Mouse (Mus musculus): ENCODE results near the gene Sgms1. TPM values are rescaled to one million over a fixed set of nuclear protein-coding genes. Genes with fewer than 3 reads are reported as not detected.

Gene Sgms1
- polyA plus RNA-seq, 1 experiment from 2014 or later, result 36.7 TPM

DNA sequence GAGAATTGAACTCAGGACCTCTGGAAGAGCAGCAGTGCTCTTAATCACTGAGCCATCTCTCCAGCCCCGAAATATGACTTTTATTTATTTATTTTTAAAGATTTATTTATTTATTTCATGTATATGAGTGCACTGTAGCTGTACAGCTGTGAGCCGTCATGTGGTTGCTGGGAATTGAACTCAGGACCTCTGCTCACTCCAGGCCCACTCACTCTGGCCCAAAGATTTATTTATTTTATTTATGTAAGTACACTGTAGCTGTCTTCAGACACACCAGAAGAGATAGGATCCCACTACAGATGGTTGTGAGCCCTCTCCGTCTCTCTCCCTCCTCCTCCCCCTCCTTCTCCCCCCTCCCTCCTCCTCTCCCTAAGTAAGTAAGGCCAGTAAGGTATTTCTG, 101.7 kb downstream of the Sgms1 start:
- Histone ChIP-seq H3K9me3 (replicated peaks) (no peaks in the 10 kb centered on the region), H3K36me3 (no peaks in the 10 kb centered on the region), H3K27ac (no peak overlapping the region), H3K4me1 (replicated peaks) (peaks cover 20% of the 10 kb centered on the region), H3K27me3 (no peaks in the 10 kb centered on the region), H3K9ac (no peak overlapping the region), H3K4me3 (no peak overlapping the region), H3K4me2 (no peak overlapping the region)
- ATAC-seq (replicated peaks; ENCODE audit: insufficient number of reproducible peaks, insufficient read depth, low FRiP score, low read depth), result no peak
- 80% methylated on average over 3 of the region's 3 CpGs for WGBS

DNA sequence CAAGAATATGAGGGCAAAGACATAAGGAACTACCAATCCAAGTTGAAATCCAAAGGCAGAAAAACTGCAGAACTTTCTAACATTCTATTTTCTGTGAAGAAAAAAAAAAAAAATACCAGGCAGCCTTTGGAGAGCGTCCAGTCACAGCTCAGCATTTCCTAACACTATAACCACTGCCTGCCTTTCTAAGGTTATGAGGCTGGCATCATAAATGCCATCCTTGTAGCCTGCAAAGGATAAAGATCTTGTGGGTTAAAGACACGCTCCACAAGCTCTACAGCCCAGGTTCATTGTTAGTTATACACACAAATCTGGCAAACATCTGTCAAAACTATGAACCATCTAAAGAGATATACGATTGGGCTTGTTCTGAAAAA, 104.1 kb downstream of the Sgms1 start:
- Histone ChIP-seq H3K36me3 (no peaks in the 10 kb centered on the region), H3K4me2 (no peak overlapping the region), H3K4me1 (replicated peaks) (peaks cover 17% of the 10 kb centered on the region; the same call in 1 of the 2 replicates), H3K27me3 (no peaks in the 10 kb centered on the region), H3K4me3 (no peak overlapping the region), H3K9ac (no peak overlapping the region), H3K9me3 (replicated peaks) (no peaks in the 10 kb centered on the region), H3K27ac (no peak overlapping the region)
- WGBS, result 80% methylated on average over 3 of the region's 3 CpGs
- no peak for ATAC-seq (replicated peaks; ENCODE audit: insufficient number of reproducible peaks, insufficient read depth, low FRiP score, low read depth)

DNA sequence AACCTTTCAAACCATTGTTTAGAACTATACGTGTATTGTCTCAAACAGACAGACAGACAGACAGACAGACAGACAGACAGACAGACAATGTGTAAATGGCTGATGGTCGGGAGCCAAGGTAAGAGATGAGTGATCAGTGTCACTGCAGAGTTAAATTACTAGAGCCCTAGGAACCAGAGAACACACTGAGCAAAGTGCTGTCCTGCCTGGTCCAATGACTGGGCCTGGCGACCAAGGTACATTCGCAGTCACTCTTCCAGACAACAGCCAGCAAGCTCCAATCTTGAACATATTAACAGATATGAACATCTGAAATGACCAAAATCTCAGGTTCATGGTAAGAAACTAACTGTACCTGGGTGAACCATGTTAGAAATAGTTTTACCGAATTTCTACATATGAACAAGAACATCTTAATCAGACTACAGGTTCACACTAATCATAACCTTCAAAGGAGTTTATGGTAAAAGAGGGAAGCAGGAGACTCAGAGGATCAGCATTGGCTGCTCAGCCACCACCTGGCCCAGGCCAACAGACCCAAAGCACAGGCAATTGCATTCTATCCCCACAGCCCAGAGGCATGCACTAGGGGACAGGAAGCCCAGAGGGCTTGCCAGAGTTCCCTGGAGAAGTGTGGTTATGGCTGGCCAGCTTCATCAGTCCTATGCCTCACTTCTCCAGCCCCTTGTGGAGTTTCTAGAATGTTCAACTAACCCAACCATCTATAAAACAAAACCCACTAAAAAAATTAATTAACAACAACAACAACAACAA, 104.6 kb downstream of the Sgms1 start:
- Histone ChIP-seq H3K27me3 (no peaks in the 10 kb centered on the region), H3K9ac (no peak overlapping the region), H3K9me3 (replicated peaks) (no peaks in the 10 kb centered on the region), H3K4me1 (replicated peaks) (peaks cover 19% of the 10 kb centered on the region), H3K4me2 (no peak overlapping the region), H3K4me3 (no peak overlapping the region), H3K27ac (no peak overlapping the region), H3K36me3 (no peaks in the 10 kb centered on the region)
- 91% methylated on average over 5 of the region's 5 CpGs for WGBS
- ATAC-seq (replicated peaks; ENCODE audit: insufficient number of reproducible peaks, insufficient read depth, low FRiP score, low read depth), result no peak

GRCm38 (mm10) chr19:32281917-32282316, 107.6 kb downstream of the Sgms1 start:
- no peak overlapping the region for H3K4me2 ChIP-seq
- no peak overlapping the region for H3K4me3 ChIP-seq
- peaks cover 26% of the 10 kb centered on the region for H3K4me1 ChIP-seq (replicated peaks)
- no peak overlapping the region for H3K9ac ChIP-seq
- no peaks in the 10 kb centered on the region for H3K27me3 ChIP-seq
- H3K9me3 ChIP-seq (replicated peaks), result no peaks in the 10 kb centered on the region
- no peak for ATAC-seq (replicated peaks; ENCODE audit: insufficient number of reproducible peaks, insufficient read depth, low FRiP score, low read depth)
- 70% methylated on average over 4 of the region's 4 CpGs for WGBS
- no peaks in the 10 kb centered on the region for H3K36me3 ChIP-seq
- no peak overlapping the region for H3K27ac ChIP-seq

GRCm38 (mm10) chr19:32280380-32280779, 109.1 kb downstream of the Sgms1 start:
- Histone ChIP-seq H3K4me2 (no peak overlapping the region), H3K9ac (no peak overlapping the region), H3K36me3 (no peaks in the 10 kb centered on the region), H3K4me3 (no peak overlapping the region), H3K9me3 (replicated peaks) (no peaks in the 10 kb centered on the region), H3K27ac (no peak overlapping the region), H3K4me1 (replicated peaks) (peaks cover 34% of the 10 kb centered on the region), H3K27me3 (no peaks in the 10 kb centered on the region)
- 64% methylated on average over 4 of the region's 4 CpGs for WGBS
- ATAC-seq (replicated peaks; ENCODE audit: insufficient number of reproducible peaks, insufficient read depth, low FRiP score, low read depth), result no peak

DNA sequence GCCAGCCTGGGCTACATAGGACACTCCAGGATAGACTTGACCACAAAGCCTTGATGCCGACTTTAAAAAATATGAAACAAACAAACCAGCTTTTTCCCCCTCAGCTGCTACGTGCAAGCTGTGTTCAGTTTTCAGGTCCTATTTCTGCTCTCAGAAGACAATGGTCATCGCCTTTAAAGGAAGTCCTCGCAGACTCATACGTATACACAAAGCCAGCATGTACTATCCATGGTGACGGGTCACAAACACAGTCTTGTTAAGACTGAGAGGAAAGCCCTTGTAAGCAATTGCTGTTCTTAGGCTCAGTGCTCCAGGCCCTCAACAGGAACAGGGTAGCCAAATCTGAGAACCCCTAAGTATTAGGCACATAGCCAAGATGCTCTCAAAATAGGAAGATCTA, 110.1 kb downstream of the Sgms1 start:
- Histone ChIP-seq H3K4me1 (replicated peaks) (peaks cover 34% of the 10 kb centered on the region), H3K27ac (no peak overlapping the region), H3K9me3 (replicated peaks) (no peaks in the 10 kb centered on the region), H3K27me3 (no peaks in the 10 kb centered on the region), H3K4me3 (no peak overlapping the region), H3K36me3 (no peaks in the 10 kb centered on the region), H3K9ac (no peak overlapping the region), H3K4me2 (no peak overlapping the region)
- no peak for ATAC-seq (replicated peaks; ENCODE audit: insufficient number of reproducible peaks, insufficient read depth, low FRiP score, low read depth)
- WGBS, result 78% methylated on average over 6 of the region's 6 CpGs

DNA sequence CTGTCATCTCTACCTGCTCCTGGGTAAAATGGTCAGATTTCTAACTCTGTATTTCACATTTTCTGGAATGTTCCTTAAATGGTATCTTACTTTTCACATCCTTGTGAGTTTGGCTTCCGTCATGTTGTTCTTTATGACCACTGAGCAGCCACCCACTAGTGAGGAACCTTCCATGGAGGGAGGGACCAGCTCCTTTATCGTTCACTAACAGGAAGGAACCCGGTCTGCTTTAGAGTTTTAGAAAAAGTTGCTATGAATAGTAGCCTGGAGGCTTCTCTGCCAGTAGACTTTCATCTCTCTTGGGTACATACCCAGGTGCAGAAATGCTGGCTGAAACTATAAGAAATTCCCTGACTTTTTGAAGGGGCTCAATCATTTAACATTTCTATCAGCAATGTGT, 111.6 kb downstream of the Sgms1 start:
- no peaks in the 10 kb centered on the region for H3K9me3 ChIP-seq (replicated peaks)
- H3K4me3 ChIP-seq, result no peak overlapping the region
- no peak overlapping the region for H3K4me2 ChIP-seq
- no peak overlapping the region for H3K9ac ChIP-seq
- ATAC-seq (replicated peaks; ENCODE audit: insufficient number of reproducible peaks, insufficient read depth, low FRiP score, low read depth), result no peak
- no peaks in the 10 kb centered on the region for H3K27me3 ChIP-seq
- WGBS, result 60% methylated on average over 3 of the region's 3 CpGs
- H3K27ac ChIP-seq, result no peak overlapping the region
- peaks cover 34% of the 10 kb centered on the region for H3K4me1 ChIP-seq (replicated peaks)
- H3K36me3 ChIP-seq, result no peaks in the 10 kb centered on the region

DNA sequence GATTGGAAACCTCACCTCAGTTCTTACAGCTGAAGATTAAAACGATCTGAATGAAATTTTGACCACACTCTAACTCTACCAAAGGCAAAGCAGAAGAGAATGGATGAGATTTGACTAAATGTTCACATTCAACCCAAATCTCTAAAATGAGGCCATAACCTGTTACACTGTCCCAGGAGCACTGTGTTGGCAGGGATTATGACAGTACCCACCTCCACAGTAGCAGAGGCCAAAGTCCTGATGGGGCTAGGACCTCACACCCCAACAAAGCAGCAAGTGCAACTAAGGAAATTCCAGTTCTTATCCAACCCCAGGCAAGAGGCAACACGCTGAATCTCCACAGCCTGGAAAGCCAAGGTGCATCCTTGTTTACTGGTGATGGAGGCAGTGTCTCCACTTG, 112.2 kb downstream of the Sgms1 start:
- H3K36me3 ChIP-seq, result no peaks in the 10 kb centered on the region
- 83% methylated on average over 2 of the region's 2 CpGs for WGBS
- no peaks in the 10 kb centered on the region for H3K27me3 ChIP-seq
- no peak overlapping the region for H3K4me2 ChIP-seq
- H3K4me3 ChIP-seq, result no peak overlapping the region
- no peak overlapping the region for H3K9ac ChIP-seq
- H3K4me1 ChIP-seq (replicated peaks), result peaks cover 39% of the 10 kb centered on the region
- no peaks in the 10 kb centered on the region for H3K9me3 ChIP-seq (replicated peaks)
- H3K27ac ChIP-seq, result no peak overlapping the region
- ATAC-seq (replicated peaks; ENCODE audit: insufficient number of reproducible peaks, insufficient read depth, low FRiP score, low read depth), result no peak

DNA sequence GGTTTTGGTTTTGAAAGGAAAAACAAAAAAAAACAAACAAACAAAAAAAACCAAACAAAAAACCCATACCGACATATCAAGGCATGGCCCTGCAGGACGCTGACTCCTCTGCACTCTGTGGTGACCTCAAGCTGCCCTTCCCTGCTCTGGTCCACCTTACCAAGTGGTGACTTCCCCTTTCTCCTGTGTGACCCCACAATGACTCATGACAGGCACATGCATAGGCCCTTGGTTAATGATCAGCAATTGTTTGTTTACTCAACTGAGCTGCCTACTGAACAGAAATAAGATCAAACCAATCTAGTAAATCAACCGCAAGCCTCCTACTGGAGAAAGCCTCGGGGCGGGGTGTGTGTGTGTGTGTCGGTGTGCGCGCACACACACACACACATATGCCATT, 112.7 kb downstream of the Sgms1 start:
- no peaks in the 10 kb centered on the region for H3K27me3 ChIP-seq
- no peaks in the 10 kb centered on the region for H3K9me3 ChIP-seq (replicated peaks)
- H3K4me2 ChIP-seq, result no peak overlapping the region
- peaks cover 40% of the 10 kb centered on the region for H3K4me1 ChIP-seq (replicated peaks)
- H3K36me3 ChIP-seq, result no peaks in the 10 kb centered on the region
- 86% methylated on average over 8 of the region's 8 CpGs for WGBS
- ATAC-seq (replicated peaks; ENCODE audit: insufficient number of reproducible peaks, insufficient read depth, low FRiP score, low read depth), result no peak
- no peak overlapping the region for H3K9ac ChIP-seq
- H3K27ac ChIP-seq, result no peak overlapping the region
- H3K4me3 ChIP-seq, result no peak overlapping the region

DNA sequence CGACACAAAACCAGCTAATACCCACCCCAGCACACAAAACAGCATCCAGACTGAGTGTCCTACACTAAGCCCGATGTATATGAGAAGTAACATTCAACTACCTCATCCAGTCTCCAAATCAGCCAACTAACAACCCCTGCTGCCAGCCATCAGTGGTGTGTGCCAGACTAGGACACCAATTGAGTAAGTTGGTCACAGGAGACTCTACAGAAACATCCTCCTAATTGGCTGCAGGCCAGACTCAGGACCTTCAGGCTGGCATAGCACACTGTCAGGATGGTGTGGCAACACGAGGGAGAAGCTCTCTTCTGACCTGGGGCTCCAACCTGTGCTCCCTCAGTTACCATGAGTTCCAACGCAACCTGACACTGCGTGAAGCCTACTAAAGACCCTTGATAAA, 113.3 kb downstream of the Sgms1 start:
- H3K27me3 ChIP-seq, result no peaks in the 10 kb centered on the region
- no peaks in the 10 kb centered on the region for H3K36me3 ChIP-seq
- no peak overlapping the region for H3K9ac ChIP-seq
- WGBS, result 76% methylated on average over 5 of the region's 5 CpGs
- no peaks in the 10 kb centered on the region for H3K9me3 ChIP-seq (replicated peaks)
- H3K27ac ChIP-seq, result no peak overlapping the region
- no peak for ATAC-seq (replicated peaks; ENCODE audit: insufficient number of reproducible peaks, insufficient read depth, low FRiP score, low read depth)
- H3K4me1 ChIP-seq (replicated peaks), result peaks cover 42% of the 10 kb centered on the region
- no peak overlapping the region for H3K4me2 ChIP-seq
- no peak overlapping the region for H3K4me3 ChIP-seq

DNA sequence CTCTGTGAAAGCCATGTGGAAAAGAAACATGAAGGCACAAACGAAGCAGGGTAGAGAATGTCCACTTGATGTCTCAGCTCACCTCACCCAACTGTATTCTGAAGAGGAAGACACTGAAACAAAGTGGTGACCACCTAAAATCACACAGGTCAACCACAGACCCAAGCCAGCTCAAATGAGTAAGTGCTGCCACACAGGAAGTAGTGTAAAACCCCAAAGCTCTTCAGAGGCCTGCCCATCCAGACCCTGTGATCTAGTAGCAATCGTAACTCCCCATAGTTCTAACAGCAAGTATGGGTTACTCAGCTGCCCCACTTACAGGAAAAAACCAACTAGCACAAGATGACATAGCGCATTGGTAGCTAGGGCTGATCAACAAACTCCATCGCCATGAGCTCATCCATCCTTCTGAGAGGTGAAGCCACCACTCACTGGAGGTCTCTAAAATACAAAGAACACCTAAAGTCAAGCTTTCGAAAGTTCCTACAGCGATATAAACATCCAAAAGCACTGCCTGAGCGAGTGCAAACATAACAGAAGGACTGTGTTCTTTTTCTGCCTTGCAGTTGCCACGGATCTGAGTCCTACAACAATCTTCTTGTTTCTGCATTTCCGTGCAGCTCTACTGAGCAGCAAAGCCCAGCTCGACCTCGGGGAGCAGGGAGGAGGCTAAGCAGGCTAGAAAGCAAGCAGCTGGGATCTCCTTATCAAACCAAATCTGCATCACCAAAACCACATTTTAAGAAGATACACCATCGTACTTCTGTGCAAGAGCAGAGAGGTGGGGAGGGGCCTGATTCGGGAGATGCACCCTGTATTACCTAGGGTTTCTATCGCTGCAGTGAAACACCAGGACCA, 114.2 kb downstream of the Sgms1 start:
- Histone ChIP-seq H3K36me3 (no peaks in the 10 kb centered on the region), H3K4me1 (replicated peaks) (peaks cover 37% of the 10 kb centered on the region), H3K9me3 (replicated peaks) (no peaks in the 10 kb centered on the region), H3K27ac (no peak overlapping the region), H3K9ac (no peak overlapping the region), H3K4me3 (no peak overlapping the region), H3K27me3 (no peaks in the 10 kb centered on the region), H3K4me2 (no peak overlapping the region)
- ATAC-seq (replicated peaks; ENCODE audit: insufficient number of reproducible peaks, insufficient read depth, low FRiP score, low read depth), result no peak
- 79% methylated on average over 14 of the region's 14 CpGs for WGBS

- 82% methylated on average over 2 of the region's 2 CpGs for WGBS
- ATAC-seq (replicated peaks; ENCODE audit: insufficient number of reproducible peaks, insufficient read depth, low FRiP score, low read depth), result no peak
- H3K9ac ChIP-seq, result no peak overlapping the region
- peaks cover 31% of the 10 kb centered on the region for H3K4me1 ChIP-seq (replicated peaks)
- H3K9me3 ChIP-seq (replicated peaks), result no peaks in the 10 kb centered on the region
- H3K27ac ChIP-seq, result no peak overlapping the region
- no peaks in the 10 kb centered on the region for H3K36me3 ChIP-seq
- H3K4me2 ChIP-seq, result no peak overlapping the region
- no peak overlapping the region for H3K4me3 ChIP-seq
- no peaks in the 10 kb centered on the region for H3K27me3 ChIP-seq
These were observed 115.4 kb downstream of the Sgms1 start for GRCm38 (mm10) chr19:32274145-32274544.
